Mouse (Mus musculus) intestine, postnatal 0 days (tissue): ENCODE data around the gene Mrps30. TPM values are rescaled to one million over a fixed set of nuclear protein-coding genes. Genes with fewer than 3 reads are reported as not detected.
"Not testable (repeated sequence)": the region's sequence is repeated elsewhere in the genome, so short reads cannot be mapped to it uniquely, and the experiment has no call there.

ENCODE experiments used
- ATAC-seq: fragments of 200-750 bp; cut with Nextera tagmentation; 2 replicates; pipeline ENCODE4 v1.8.0; 2017; ENCODE audit warnings: mild to moderate bottlenecking, moderate TSS enrichment, moderate library complexity
- H3K27ac ChIP-seq: fragments of 300-500 bp; sonication (generic); 2 replicates; pipeline ENCODE4 v1.5.1; 2014; ENCODE audit warnings: mild to moderate bottlenecking, low read depth, low read length, moderate library complexity
- H3K27me3 ChIP-seq: fragments of 300-500 bp; sonication (generic); replicated peaks from 2 replicates; pipeline ENCODE4 v1.6.1; 2014; ENCODE audit warnings: low read length, mixed read lengths; ENCODE audit not compliant: control insufficient read depth, insufficient read depth
- H3K36me3 ChIP-seq: fragments of 300-500 bp; sonication (generic); 2 replicates; pipeline ENCODE4 v1.6.1; 2014; ENCODE audit warnings: mild to moderate bottlenecking, moderate library complexity; ENCODE audit not compliant: control insufficient read depth, insufficient read depth
- H3K4me1 ChIP-seq: fragments of 300-500 bp; sonication (generic); replicated peaks from 2 replicates; pipeline ENCODE4 v1.6.1; 2014; ENCODE audit warnings: antibody characterized with exemption, low read length, mixed read lengths; ENCODE audit not compliant: control insufficient read depth, insufficient read depth
- H3K4me2 ChIP-seq: fragments of 300-500 bp; sonication (generic); replicated peaks from 2 replicates; pipeline ENCODE4 v1.6.1; 2014; ENCODE audit warnings: low read depth, mild to moderate bottlenecking, moderate library complexity
- H3K4me3 ChIP-seq: fragments of 300-500 bp; sonication (generic); 2 replicates; pipeline ENCODE4 v1.5.1; 2014; ENCODE audit warnings: low read depth, low read length
- H3K9ac ChIP-seq: fragments of 300-500 bp; sonication (generic); 2 replicates; pipeline ENCODE4 v1.6.1; 2014; ENCODE audit warnings: mild to moderate bottlenecking, low read depth, low read length
- H3K9me3 ChIP-seq: fragments of 300-500 bp; sonication (generic); 2 replicates; pipeline ENCODE4 v1.6.1; 2016; ENCODE audit warnings: mixed run types; ENCODE audit not compliant: control insufficient read depth
- CTCF ChIP-seq: sonication (generic); IDR thresholded peaks from 2 replicates; pipeline ENCODE4 v1.5.1; 2016; ENCODE audit warnings: low read depth, mild to moderate bottlenecking, control low read depth, antibody characterized with exemption, moderate library complexity
- WGBS: fragments of 180-500 bp; shearing (Covaris S2); extraction: QIAGEN DNeasy Blood & Tissue Kit; methylation state at CpG from one replicate; pipeline ENCODE4 v1.1.7; 2014; 5-methylcytosine and 5-hydroxymethylcytosine counted together
- polyA plus RNA-seq: library from polyadenylated mRNA; unstranded; fragments of >200 nt; fragmentation: Nextera tagmentation; extraction: Ambion mirVana; gene quantifications from 2 replicates; pipeline ENCODE4 v1.2.1, GENCODE M21; 2015

Gene Mrps30
- polyA plus RNA-seq, 1 experiment from 2014 or later = 20.2 TPM

DNA sequence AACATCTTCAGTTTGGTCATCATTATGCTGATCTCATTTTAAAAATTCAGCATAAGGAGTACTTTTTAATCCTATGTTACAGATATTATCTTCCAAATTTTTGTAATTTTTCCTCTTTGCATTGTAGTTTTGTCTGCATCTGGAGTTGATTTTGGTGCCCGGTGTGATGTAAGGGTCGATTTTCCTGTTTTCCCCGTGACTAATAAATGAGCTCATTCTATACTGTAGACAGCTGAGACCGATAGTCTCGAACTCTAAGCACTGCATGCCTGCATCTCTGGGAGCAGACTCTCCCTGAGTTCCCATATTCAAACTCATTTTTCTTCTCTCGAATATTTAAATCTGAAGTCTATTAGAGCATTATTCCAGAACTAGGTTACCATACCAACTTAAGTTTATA is 13.3 kb upstream of the Mrps30 start:
- ATAC-seq = no peak
- Histone ChIP-seq H3K4me3 (no peak overlapping the region), H3K36me3 (no peaks in the 10 kb centered on the region), H3K4me2 (no peak overlapping the region), H3K9ac (no peak overlapping the region), H3K27ac (no peak overlapping the region), H3K9me3 (no peaks in the 10 kb centered on the region), H3K4me1 (no peaks in the 10 kb centered on the region), H3K27me3 (no peaks in the 10 kb centered on the region)
- 77% methylated on average over 6 of the region's 6 CpGs for WGBS
- TF ChIP-seq CTCF = no peak

DNA sequence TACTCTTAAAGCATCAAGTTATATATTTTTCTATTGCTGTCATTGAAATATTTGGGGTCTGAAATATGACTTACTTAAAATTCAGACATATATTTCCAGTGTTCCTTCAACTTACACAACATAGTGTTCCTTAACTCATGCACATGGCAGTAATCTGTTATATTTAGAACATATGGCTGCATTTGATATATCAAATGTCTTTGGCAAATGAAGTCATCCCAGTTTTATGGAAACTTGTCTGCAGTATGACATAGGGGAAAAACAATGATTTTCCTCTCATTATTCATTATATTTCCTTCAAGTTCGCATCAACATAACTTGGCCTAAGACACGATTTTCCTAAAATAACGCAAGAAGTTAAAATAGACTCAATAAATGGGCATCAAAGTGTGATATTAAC is 8.8 kb upstream of the Mrps30 start:
- Histone ChIP-seq H3K36me3 (no peaks in the 10 kb centered on the region), H3K4me2 (no peak overlapping the region), H3K4me3 (no peak overlapping the region), H3K9ac (no peak overlapping the region), H3K4me1 (no peaks in the 10 kb centered on the region), H3K27me3 (no peaks in the 10 kb centered on the region), H3K27ac (no peak overlapping the region), H3K9me3 (no peaks in the 10 kb centered on the region)
- no peak for ATAC-seq
- no peak for TF ChIP-seq CTCF
- WGBS = 89% methylated on average over 3 of the region's 3 CpGs

DNA sequence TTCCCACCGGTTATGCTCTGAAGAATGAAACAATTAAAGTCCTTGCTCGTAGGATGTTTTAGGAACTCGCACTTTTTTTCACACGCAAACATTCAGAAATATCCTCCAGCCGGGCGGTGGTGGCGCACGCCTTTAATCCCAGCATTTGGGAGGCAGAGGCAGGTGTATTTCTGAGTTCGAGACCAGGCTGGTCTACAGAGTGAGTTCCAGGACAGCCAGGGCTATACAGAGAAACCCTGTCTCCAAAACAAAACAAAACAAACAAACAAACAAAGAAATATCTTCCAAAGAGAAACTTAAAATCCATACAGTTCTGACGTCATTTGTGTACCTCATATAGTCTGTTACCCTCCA is 373 bp upstream of the Mrps30 start:
- peak; percentile 23 for ATAC-seq

DNA sequence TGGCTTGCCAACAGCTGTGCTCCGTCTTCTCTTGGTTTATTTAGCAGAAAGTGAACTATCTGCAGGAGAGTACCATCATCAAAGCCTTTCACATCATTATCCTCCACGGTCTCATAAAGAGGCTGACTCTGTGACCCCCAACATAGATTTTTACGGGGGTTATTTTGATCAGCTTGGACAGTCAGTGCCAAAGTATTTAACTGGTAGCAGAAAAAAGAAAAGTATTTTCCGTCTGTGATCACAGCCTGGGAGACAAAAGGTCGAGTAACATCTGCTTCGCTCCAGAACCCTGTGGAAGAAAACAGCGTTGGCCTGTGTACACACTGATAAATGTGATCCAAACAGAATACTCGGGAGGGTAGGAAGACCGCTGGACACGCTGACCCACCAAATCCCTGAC is 6.7 kb downstream of the Mrps30 start:
- Histone ChIP-seq H3K4me2 (no peak overlapping the region), H3K27me3 (no peaks in the 10 kb centered on the region), H3K9me3 (no peaks in the 10 kb centered on the region), H3K4me3 (no peak overlapping the region), H3K27ac (no peak overlapping the region), H3K4me1 (no peaks in the 10 kb centered on the region), H3K36me3 (peaks cover 48% of the 10 kb centered on the region), H3K9ac (no peak overlapping the region)
- WGBS = 59% methylated on average over 10 of the region's 10 CpGs
- TF ChIP-seq CTCF = no peak
- ATAC-seq = no peak

More for the DNA sequence above, 373 bp upstream of the Mrps30 start:
- not testable (repeated sequence) for H3K9me3 ChIP-seq, H3K9ac ChIP-seq, H3K4me1 ChIP-seq, H3K27me3 ChIP-seq, H3K27ac ChIP-seq
- Histone ChIP-seq H3K36me3 (peaks cover 17% of the 10 kb centered on the region), H3K4me2 (peak overlapping the region; percentile 93), H3K4me3 (peak overlapping the region; percentile 98)
- WGBS = 7% methylated on average over 10 of the region's 10 CpGs

DNA sequence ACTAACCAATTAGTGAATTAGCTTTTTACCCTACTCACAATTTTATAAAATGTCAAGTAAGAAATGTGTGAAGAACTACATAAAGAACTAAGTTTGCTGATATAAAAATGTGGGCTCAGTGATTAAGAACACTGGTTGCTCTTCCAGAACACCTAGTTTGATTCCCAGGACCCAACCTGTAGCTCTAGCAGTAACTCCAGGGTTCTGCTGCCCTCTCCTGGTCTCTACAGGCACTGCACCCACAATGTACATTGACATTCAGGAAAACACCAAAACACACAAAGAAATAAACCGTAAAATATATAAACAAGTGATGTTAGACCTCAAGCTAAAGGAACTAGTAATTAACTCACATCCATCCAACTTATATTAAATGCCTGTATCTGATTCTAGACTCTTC is 7.9 kb downstream of the Mrps30 start:
- Histone ChIP-seq H3K4me1 (no peaks in the 10 kb centered on the region), H3K4me2 (no peak overlapping the region), H3K36me3 (peaks cover 46% of the 10 kb centered on the region), H3K4me3 (no peak overlapping the region), H3K9me3 (no peaks in the 10 kb centered on the region), H3K27ac (no peak overlapping the region), H3K27me3 (no peaks in the 10 kb centered on the region), H3K9ac (no peak overlapping the region)
- ATAC-seq = no peak
- WGBS = 66% methylated on average over 1 of the region's 1 CpGs
- peak; percentile 87 for TF ChIP-seq CTCF

DNA sequence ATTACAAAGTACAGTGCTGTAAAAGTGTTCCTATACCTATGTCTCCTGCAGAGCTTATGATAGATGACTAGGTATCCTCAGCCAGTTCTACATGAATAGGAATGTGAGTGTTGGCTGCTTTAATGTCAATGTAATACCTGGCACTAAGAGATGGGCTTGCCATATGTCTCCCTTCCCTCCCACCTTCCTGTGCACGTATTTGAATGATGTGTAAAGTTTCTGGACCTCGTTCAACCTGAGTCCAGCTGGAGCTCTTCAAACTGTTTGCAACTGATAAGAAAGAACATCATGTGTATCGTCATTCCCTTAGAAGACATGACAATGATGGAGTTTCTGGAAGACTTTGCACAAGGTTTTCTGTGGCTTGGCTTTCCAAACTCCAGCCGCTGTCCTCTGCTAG is 14.2 kb downstream of the Mrps30 start:
- Histone ChIP-seq H3K27me3 (no peaks in the 10 kb centered on the region), H3K9ac (no peak overlapping the region), H3K36me3 (peaks cover 7% of the 10 kb centered on the region), H3K9me3 (no peaks in the 10 kb centered on the region), H3K4me3 (no peak overlapping the region), H3K4me1 (no peaks in the 10 kb centered on the region), H3K4me2 (no peak overlapping the region), H3K27ac (no peak overlapping the region)
- no peak for TF ChIP-seq CTCF
- ATAC-seq = no peak
- WGBS = 73% methylated on average over 4 of the region's 4 CpGs

DNA sequence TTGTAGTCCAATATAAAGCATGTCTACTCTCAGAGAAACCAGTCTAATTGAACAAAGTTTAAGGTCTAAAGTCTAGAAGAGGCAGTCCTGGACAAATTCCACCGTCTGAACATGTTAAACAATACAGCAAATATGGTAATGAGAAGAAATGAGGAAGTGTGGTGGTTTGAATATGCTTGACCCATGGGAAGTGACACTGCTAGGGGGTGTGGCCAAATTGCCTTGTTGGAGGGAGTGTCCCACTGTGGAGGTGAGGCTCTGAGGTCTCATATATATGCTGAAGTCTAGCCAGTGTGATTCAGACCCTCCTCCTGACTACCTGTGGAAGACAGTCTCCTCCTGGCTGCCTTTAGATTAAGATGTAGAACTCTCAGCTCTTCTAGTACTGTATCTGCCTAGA is 21.3 kb downstream of the Mrps30 start:
- Histone ChIP-seq H3K9me3 (no peaks in the 10 kb centered on the region), H3K36me3 (no peaks in the 10 kb centered on the region), H3K9ac (no peak overlapping the region), H3K4me2 (no peak overlapping the region), H3K4me3 (no peak overlapping the region), H3K27me3 (no peaks in the 10 kb centered on the region), H3K27ac (no peak overlapping the region), H3K4me1 (no peaks in the 10 kb centered on the region)
- ATAC-seq = peak; percentile 77
- no peak for TF ChIP-seq CTCF
- 22% methylated on average over 1 of the region's 1 CpGs for WGBS
